Mouse (Mus musculus) layer of hippocampus, adult 6 months (tissue): Measurements from ENCODE around the gene Klhl40. TPM values are rescaled to one million over a fixed set of nuclear protein-coding genes. Genes with fewer than 3 reads are reported as not detected.

Source experiments
- long read RNA-seq, 2 experiments: library from polyadenylated mRNA; unstranded; transcript quantifications; one replicate each; pipeline ENCODE4 v2.0.0; 2019 to 2020
- polyA plus RNA-seq: library from polyadenylated mRNA; unstranded; fragments of <200 nt; fragmentation: Nextera tagmentation; gene quantifications from 2 replicates; pipeline ENCODE4 v1.2.3, GENCODE M21; 2021

Klhl40 gene
- 6.4 and 7.5 TPM in 2 replicates for polyA plus RNA-seq
- long read RNA-seq, experiment 1, transcript Klhl40-201 (6 exons, 2,370 nt) = major isoform, 8 of 12 reads
- long read RNA-seq, experiment 1, partial matches to known transcripts = 2 of 12 reads
- long read RNA-seq, experiment 1, other reads (novel, unspliced or antisense) = 1 of 12 reads
- long read RNA-seq, experiment 2, transcript Klhl40-201 (6 exons, 2,370 nt) = major isoform, 42 of 47 reads
- long read RNA-seq, experiment 2, partial matches to known transcripts = 1 of 47 reads
- long read RNA-seq, experiment 2, other reads (novel, unspliced or antisense) = 4 of 47 reads

GRCm38 (mm10) chr9:121777484-121778065 lies at the start of gene Klhl40:
Gene Klhl40, plus strand, starts transcription at chr9:121777607.

GRCm38 (mm10) chr9:121759091-121760081 lies 18.0 kb upstream of the Klhl40 start, which contains the start of gene Zfp651:
Gene Zfp651, plus strand, starts transcription at chr9:121759330.

GRCm38 (mm10) chr9:121791757-121792521 lies 14.5 kb downstream of the Klhl40 start, which contains the start of gene Hhatl:
Gene Hhatl, minus strand, starts transcription at chr9:121792507.

Other genes with a start within 250 kb of the Klhl40 start
- gene Lyzl4, start 135.5 kb upstream of the Klhl40 start, polyA plus RNA-seq = 0.65 and 1.2 TPM in 2 replicates
- gene Vipr1, start 134.9 kb upstream of the Klhl40 start, polyA plus RNA-seq = 1.3 and 1.4 TPM in 2 replicates
- 6.5 and 7.4 TPM in 2 replicates for gene Sec22c, start 72.1 kb upstream of the Klhl40 start, polyA plus RNA-seq
- gene Ss18l2, start 67.3 kb upstream of the Klhl40 start, polyA plus RNA-seq = 313 and 385 TPM in 2 replicates
- 18.0 and 18.4 TPM in 2 replicates for gene Nktr, start 58.4 kb upstream of the Klhl40 start, polyA plus RNA-seq
- gene Zfp651, start 18.3 kb upstream of the Klhl40 start, polyA plus RNA-seq = 5.8 and 7.2 TPM in 2 replicates
- gene Hhatl, start 14.9 kb downstream of the Klhl40 start, polyA plus RNA-seq = 11.8 and 12.8 TPM in 2 replicates
- gene Ccdc13, start 61.9 kb downstream of the Klhl40 start, polyA plus RNA-seq = 10.9 and 13.5 TPM in 2 replicates
- 261 and 275 TPM in 2 replicates for gene Higd1a, start 80.8 kb downstream of the Klhl40 start, polyA plus RNA-seq
- 0.41 and 0.63 TPM in 2 replicates for gene Ackr2, start 120.7 kb downstream of the Klhl40 start, polyA plus RNA-seq
- not detected in 2 replicates for gene Cyp8b1, start 138.7 kb downstream of the Klhl40 start, polyA plus RNA-seq
- gene Fam198a, start 173.4 kb downstream of the Klhl40 start, polyA plus RNA-seq = 3.9 and 4.1 TPM in 2 replicates
- 46.9 and 56.4 TPM in 2 replicates for gene Pomgnt2, start 219.5 kb downstream of the Klhl40 start, polyA plus RNA-seq